In genomic region chr12:79991279-79991678, GRCm38 (mm10) we compare ENCODE assay signal across 13 mouse cellular contexts.
DNase-seq lines count a peak whose midpoint lies in the region; ATAC-seq and TF ChIP-seq lines count a peak whose summit lies in the region.
"Had no signal": no experiment of that assay in that cellular context is flagged by ENCODE, and none has a peak within 500 bp of the region (broad histone marks: within the 10 kb centered on the region; RNA-seq: fewer than 3 reads in every experiment).

No protein-coding gene starts in this region.

- H3K9me3 ChIP-seq in embryonic facial prominence, embryonic 13.5 days = no peaks in the 10 kb centered on the region
- H3K9me3 ChIP-seq in hindbrain, embryonic 12.5 days (replicated peaks) = no peaks in the 10 kb centered on the region
- no peaks in the 10 kb centered on the region for H3K9me3 ChIP-seq in midbrain, embryonic 15.5 days
- H3K9me3 ChIP-seq in intestine, embryonic 16.5 days (ENCODE audit: control insufficient read depth, low read length) = no peaks in the 10 kb centered on the region

- H3K27ac ChIP-seq in embryonic facial prominence, embryonic 13.5 days = peak overlapping the region; percentile 96
- peak overlapping the region; percentile 64; the same call in 1 of the 2 replicates for H3K27ac ChIP-seq in hindbrain, embryonic 12.5 days
- peak overlapping the region; percentile 32; the same call in 1 of the 2 replicates for H3K27ac ChIP-seq in midbrain, embryonic 15.5 days
- no peak overlapping the region for H3K27ac ChIP-seq in intestine, embryonic 16.5 days (ENCODE audit: low read length)

- WGBS in embryonic facial prominence, embryonic 13.5 days = 56% methylated on average over 5 of the region's 5 CpGs
- 46% methylated on average over 5 of the region's 5 CpGs for WGBS in hindbrain, embryonic 12.5 days
- WGBS in midbrain, embryonic 15.5 days = 29% methylated on average over 5 of the region's 5 CpGs
- WGBS in intestine, embryonic 16.5 days = 60% methylated on average over 5 of the region's 5 CpGs
- WGBS in lung, adult 2 months = 74% methylated on average over 5 of the region's 5 CpGs

- peak; percentile 74 for DNase-seq in brain, embryonic 14.5 days (ENCODE audit: low read depth)
- no peak for DNase-seq in adrenal gland, adult 8-10 months
- DNase-seq in layer of hippocampus, adult 9-10 months (ENCODE audit: low spot score) = no peak
- DNase-seq in lung, adult 2 months = no peak
- DNase-seq: cerebellum, postnatal 14 days; heart, postnatal 4 days; kidney, postnatal 25 days; liver; lung, postnatal 10 days had no signal

- H3K4me3 ChIP-seq in embryonic facial prominence, embryonic 13.5 days = no peak overlapping the region
- no peak overlapping the region for H3K4me3 ChIP-seq in hindbrain, embryonic 12.5 days
- no peak overlapping the region for H3K4me3 ChIP-seq in midbrain, embryonic 15.5 days
- no peak overlapping the region for H3K4me3 ChIP-seq in intestine, embryonic 16.5 days (ENCODE audit: low read length)
- H3K4me3 ChIP-seq in lung, adult 2 months (replicated peaks; ENCODE audit: extremely low read depth, low read depth, low read length) = no peak overlapping the region

- H3K36me3 ChIP-seq in embryonic facial prominence, embryonic 13.5 days = no peaks in the 10 kb centered on the region
- H3K36me3 ChIP-seq in hindbrain, embryonic 12.5 days = no peaks in the 10 kb centered on the region
- no peaks in the 10 kb centered on the region for H3K36me3 ChIP-seq in midbrain, embryonic 15.5 days (replicated peaks)
- no peaks in the 10 kb centered on the region for H3K36me3 ChIP-seq in intestine, embryonic 16.5 days (ENCODE audit: control insufficient read depth, insufficient read depth, low read length)

- no peaks in the 10 kb centered on the region for H3K27me3 ChIP-seq in embryonic facial prominence, embryonic 13.5 days
- no peaks in the 10 kb centered on the region for H3K27me3 ChIP-seq in hindbrain, embryonic 12.5 days
- H3K27me3 ChIP-seq in midbrain, embryonic 15.5 days (replicated peaks) = no peaks in the 10 kb centered on the region
- no peaks in the 10 kb centered on the region for H3K27me3 ChIP-seq in intestine, embryonic 16.5 days (replicated peaks; ENCODE audit: control insufficient read depth, insufficient read depth, low read length)

- ATAC-seq in embryonic facial prominence, embryonic 13.5 days (ENCODE audit: insufficient number of reproducible peaks, insufficient read depth, low FRiP score, low TSS enrichment, low read depth) = no peak
- no peak for ATAC-seq in hindbrain, embryonic 12.5 days (ENCODE audit: low FRiP score)
- 0 out of 2 replicates have a peak, but pooled peaks have one; percentile 14 for ATAC-seq in midbrain, embryonic 15.5 days (replicated peaks)
- no peak for ATAC-seq in intestine, embryonic 16.5 days

- H3K9ac ChIP-seq in embryonic facial prominence, embryonic 13.5 days = no peak overlapping the region
- H3K9ac ChIP-seq in hindbrain, embryonic 12.5 days = no peak overlapping the region
- H3K9ac ChIP-seq in midbrain, embryonic 15.5 days = no peak overlapping the region
- H3K9ac ChIP-seq in intestine, embryonic 16.5 days (ENCODE audit: low read depth, low read length) = no peak overlapping the region

- TF ChIP-seq CTCF in brain, embryonic 14.5 days (IDR thresholded peaks at IDR 0.05; ENCODE audit: borderline replicate concordance, extremely low read depth, insufficient read depth, insufficient read length) = no peak
- TF ChIP-seq CTCF in lung, adult 2 months (IDR thresholded peaks at IDR 0.05; ENCODE audit: insufficient read depth, low read length) = no peak

- peaks cover 81% of the 10 kb centered on the region for H3K4me1 ChIP-seq in embryonic facial prominence, embryonic 13.5 days
- H3K4me1 ChIP-seq in hindbrain, embryonic 12.5 days = peaks cover 41% of the 10 kb centered on the region
- peaks cover 24% of the 10 kb centered on the region for H3K4me1 ChIP-seq in midbrain, embryonic 15.5 days
- peaks cover 48% of the 10 kb centered on the region for H3K4me1 ChIP-seq in intestine, embryonic 16.5 days (ENCODE audit: control insufficient read depth, insufficient read depth, low read length)
- peaks cover 10% of the 10 kb centered on the region for H3K4me1 ChIP-seq in lung, adult 2 months (ENCODE audit: control insufficient read depth, insufficient read depth, low read length)

- H3K4me2 ChIP-seq in embryonic facial prominence, embryonic 13.5 days = 0 out of 2 replicates have a peak overlapping the region, but pooled peaks have one; percentile 7
- H3K4me2 ChIP-seq in hindbrain, embryonic 12.5 days (replicated peaks) = no peak overlapping the region
- H3K4me2 ChIP-seq in midbrain, embryonic 15.5 days = no peak overlapping the region
- no peak overlapping the region for H3K4me2 ChIP-seq in intestine, embryonic 16.5 days (ENCODE audit: low read depth, low read length)

- no peak for TF ChIP-seq POLR2A in brain, embryonic 14.5 days (IDR thresholded peaks at IDR 0.05; ENCODE audit: borderline replicate concordance, extremely low read depth, insufficient read depth, insufficient read length, poor library complexity, severe bottlenecking)
- no peak for TF ChIP-seq POLR2A in lung, adult 2 months (IDR thresholded peaks at IDR 0.05; ENCODE audit: borderline replicate concordance, extremely low read depth, low read depth, low read length)
